Mouse (Mus musculus) MEL (cell line): Measurements from ENCODE around the gene Snd1. TPM values are rescaled to one million over a fixed set of nuclear protein-coding genes. Genes with fewer than 3 reads are reported as not detected.

ENCODE experiments used
- DNase-seq: peaks from one replicate; pipeline ENCODE4 v3.0.0; 2011; ENCODE audit warnings: low read depth, low spot score
- H3K27ac ChIP-seq: 2 replicates; pipeline ENCODE4 v1.5.1; 2012; ENCODE audit warnings: low read depth, mild to moderate bottlenecking, control low read depth, low read length, moderate library complexity; ENCODE audit not compliant: control insufficient read depth
- H3K27me3 ChIP-seq, 2 experiments: fragments of 150-350 bp in 1 of 2; sonication (generic) in 1 of 2; 2 replicates each; pipeline ENCODE4 v1.6.1; 2012; ENCODE audit warnings: low read length in 2 of 2, mild to moderate bottlenecking in 2 of 2, improper control_type of control experiment in 1 of 2, moderate library complexity in 1 of 2; ENCODE audit not compliant: insufficient read depth in 2 of 2, control insufficient read depth in 1 of 2
- H3K36me3 ChIP-seq, 2 experiments: 2 replicates each; pipeline ENCODE4 v1.6.1; 2012 to 2014; ENCODE audit warnings: low read length in 2 of 2, improper control_type of control experiment in 1 of 2, inconsistent platforms in 1 of 2, mild to moderate bottlenecking in 1 of 2; ENCODE audit not compliant: insufficient read depth in 2 of 2, control insufficient read depth in 1 of 2
- H3K4me1 ChIP-seq, 2 experiments: fragments of 150-350 bp in 1 of 2; sonication (generic) in 1 of 2; 2 replicates each; pipeline ENCODE4 v1.6.1; 2012; ENCODE audit warnings: low read length in 2 of 2, improper control_type of control experiment in 1 of 2, mild to moderate bottlenecking in 1 of 2; ENCODE audit not compliant: insufficient read depth in 2 of 2, control insufficient read depth in 1 of 2
- H3K4me3 ChIP-seq, 2 experiments: fragments of 150-350 bp in 1 of 2; sonication (generic) in 1 of 2; 2 replicates each; pipeline ENCODE4 v1.5.1; 2012; ENCODE audit warnings: low read depth in 2 of 2, low read length in 2 of 2, mild to moderate bottlenecking in 2 of 2, moderate library complexity in 2 of 2, control low read depth in 1 of 2, improper control_type of control experiment in 1 of 2; ENCODE audit not compliant: control insufficient read depth in 1 of 2, insufficient read depth in 1 of 2
- H3K79me2 ChIP-seq: 2 replicates; pipeline ENCODE4 v1.6.1; 2012; ENCODE audit warnings: mild to moderate bottlenecking, low read length, moderate library complexity; ENCODE audit not compliant: control insufficient read depth, poor library complexity, insufficient read depth
- H3K9ac ChIP-seq: 2 replicates; pipeline ENCODE4 v1.6.1; 2012; ENCODE audit warnings: low read depth, mild to moderate bottlenecking, control low read depth, low read length, moderate library complexity; ENCODE audit not compliant: control insufficient read depth, poor library complexity, severe bottlenecking
- H3K9me3 ChIP-seq: fragments of 150-350 bp; sonication (generic); replicated peaks from 2 replicates; pipeline ENCODE4 v1.6.1; 2012; ENCODE audit warnings: mild to moderate bottlenecking, low read length, improper control_type of control experiment, moderate library complexity; ENCODE audit not compliant: insufficient read depth
- BHLHE40 ChIP-seq: IDR thresholded peaks from 2 replicates; pipeline ENCODE4 v1.6.1; 2012; ENCODE audit warnings: low read depth, mild to moderate bottlenecking, inconsistent platforms, low read length, improper control_type of control experiment, borderline replicate concordance
- CTCF ChIP-seq, 3 experiments: IDR thresholded peaks in 2 of 3; conservative IDR thresholded peaks in 1 of 3; 2 replicates each; pipeline ENCODE4 v1.5.1; 2011 to 2012; ENCODE audit warnings: low read length in 3 of 3, low read depth in 2 of 3, mild to moderate bottlenecking in 2 of 3, improper control_type of control experiment in 1 of 3, inconsistent platforms in 1 of 3, mixed read lengths in 1 of 3, moderate library complexity in 1 of 3; ENCODE audit not compliant: control insufficient read depth in 1 of 3, insufficient read depth in 1 of 3, poor library complexity in 1 of 3, severe bottlenecking in 1 of 3
- E2F4 ChIP-seq: IDR thresholded peaks from 2 replicates; pipeline ENCODE4 v1.6.1; 2011; ENCODE audit warnings: low read depth, low read length, improper control_type of control experiment, borderline replicate concordance
- ELF1 ChIP-seq: IDR thresholded peaks from 2 replicates; pipeline ENCODE4 v1.6.1; 2014; ENCODE audit warnings: low read depth, mild to moderate bottlenecking, inconsistent platforms, low read length, improper control_type of control experiment, moderate library complexity
- EP300 ChIP-seq, 2 experiments: IDR thresholded peaks; 2 replicates each; pipeline ENCODE4 v1.6.1; 2011; ENCODE audit warnings: improper control_type of control experiment in 2 of 2, low read length in 2 of 2, low read depth in 1 of 2, mild to moderate bottlenecking in 1 of 2
- ETS1 ChIP-seq: IDR thresholded peaks from 2 replicates; pipeline ENCODE4 v1.6.1; 2012; ENCODE audit warnings: low read depth, mild to moderate bottlenecking, inconsistent platforms, low read length, improper control_type of control experiment, moderate library complexity
- GABPA ChIP-seq: IDR thresholded peaks from 2 replicates; pipeline ENCODE4 v1.6.1; 2012; ENCODE audit warnings: low read depth, mild to moderate bottlenecking, inconsistent platforms, low read length, improper control_type of control experiment, moderate library complexity
- GATA1 ChIP-seq: IDR thresholded peaks from 2 replicates; pipeline ENCODE4 v1.6.1; 2011; ENCODE audit warnings: low read depth, low read length, improper control_type of control experiment
- HCFC1 ChIP-seq: IDR thresholded peaks from 2 replicates; pipeline ENCODE4 v1.6.1; 2012; ENCODE audit warnings: low read depth, mild to moderate bottlenecking, inconsistent platforms, low read length, improper control_type of control experiment, moderate library complexity
- KAT2A ChIP-seq: conservative IDR thresholded peaks from 2 replicates; pipeline ENCODE4 v1.6.1; 2012; ENCODE audit warnings: low read depth, low read length, improper control_type of control experiment, inconsistent platforms
- MAFK ChIP-seq: IDR thresholded peaks from 2 replicates; pipeline ENCODE4 v1.6.1; 2011; ENCODE audit warnings: low read depth, mild to moderate bottlenecking, low read length, improper control_type of control experiment, borderline replicate concordance
- MAX ChIP-seq: IDR thresholded peaks from 2 replicates; pipeline ENCODE4 v1.6.1; 2011; ENCODE audit warnings: low read length, improper control_type of control experiment
- MEF2A ChIP-seq: IDR thresholded peaks from 2 replicates; pipeline ENCODE4 v1.6.1; 2014; ENCODE audit warnings: low read depth, mild to moderate bottlenecking, inconsistent platforms, low read length, improper control_type of control experiment; ENCODE audit not compliant: poor library complexity, insufficient replicate concordance, severe bottlenecking; ENCODE audit errors: extremely low read depth
- MYB ChIP-seq: IDR thresholded peaks from 2 replicates; pipeline ENCODE4 v1.6.1; 2011; ENCODE audit warnings: mild to moderate bottlenecking, low read depth, low read length, improper control_type of control experiment
- MYC ChIP-seq: IDR thresholded peaks from 2 replicates; pipeline ENCODE4 v1.6.1; 2011; ENCODE audit warnings: low read depth, mild to moderate bottlenecking, low read length, improper control_type of control experiment, moderate library complexity
- NELFE ChIP-seq: IDR thresholded peaks from 2 replicates; pipeline ENCODE4 v1.6.1; 2011; ENCODE audit warnings: low read depth, low read length, improper control_type of control experiment
- NRF1 ChIP-seq: IDR thresholded peaks from 2 replicates; pipeline ENCODE4 v1.6.1; 2014; ENCODE audit warnings: low read depth, mild to moderate bottlenecking, inconsistent platforms, low read length, improper control_type of control experiment, moderate library complexity; ENCODE audit not compliant: poor library complexity, insufficient read depth, severe bottlenecking
- POLR2A ChIP-seq, 2 experiments: IDR thresholded peaks; 2 replicates each; pipeline ENCODE4 v1.6.1; 2011 to 2012; ENCODE audit warnings: low read length in 2 of 2, mild to moderate bottlenecking in 2 of 2, control low read depth in 1 of 2, improper control_type of control experiment in 1 of 2, low read depth in 1 of 2, moderate library complexity in 1 of 2; ENCODE audit not compliant: control insufficient read depth in 1 of 2, insufficient read depth in 1 of 2, poor library complexity in 1 of 2
- RAD21 ChIP-seq: IDR thresholded peaks from 2 replicates; pipeline ENCODE4 v1.6.1; 2011; ENCODE audit warnings: mild to moderate bottlenecking, low read depth, low read length, improper control_type of control experiment
- RCOR1 ChIP-seq: IDR thresholded peaks from 2 replicates; pipeline ENCODE4 v1.6.1; 2012; ENCODE audit warnings: low read depth, mild to moderate bottlenecking, inconsistent platforms, low read length, improper control_type of control experiment
- SIN3A ChIP-seq: IDR thresholded peaks from 2 replicates; pipeline ENCODE4 v1.6.1; 2012; ENCODE audit warnings: low read length, improper control_type of control experiment, inconsistent platforms
- SMC3 ChIP-seq: IDR thresholded peaks from 2 replicates; pipeline ENCODE4 v1.6.1; 2011; ENCODE audit warnings: low read depth, low read length, improper control_type of control experiment
- TAL1 ChIP-seq: IDR thresholded peaks from 2 replicates; pipeline ENCODE4 v1.6.1; 2012; ENCODE audit warnings: mild to moderate bottlenecking, inconsistent platforms, low read length, moderate library complexity, mixed read lengths
- TBP ChIP-seq: IDR thresholded peaks from 2 replicates; pipeline ENCODE4 v1.8.0; 2011; ENCODE audit warnings: low read depth, low read length, improper control_type of control experiment
- UBTF ChIP-seq: IDR thresholded peaks from 2 replicates; pipeline ENCODE4 v1.6.1; 2012; ENCODE audit warnings: low read depth, mild to moderate bottlenecking, inconsistent platforms, low read length, improper control_type of control experiment, moderate library complexity, borderline replicate concordance; ENCODE audit not compliant: insufficient read depth
- USF1 ChIP-seq: IDR thresholded peaks from 2 replicates; pipeline ENCODE4 v1.6.1; 2014; ENCODE audit warnings: low read depth, mild to moderate bottlenecking, inconsistent platforms, low read length, improper control_type of control experiment, moderate library complexity
- USF2 ChIP-seq, 2 experiments: IDR thresholded peaks; 2 replicates each; pipeline ENCODE4 v1.6.1; 2011 to 2012; ENCODE audit warnings: improper control_type of control experiment in 2 of 2, low read length in 2 of 2, borderline replicate concordance in 1 of 2, inconsistent platforms in 1 of 2, low read depth in 1 of 2, mild to moderate bottlenecking in 1 of 2; ENCODE audit not compliant: insufficient read depth in 1 of 2
- ZMIZ1 ChIP-seq: IDR thresholded peaks from 2 replicates; pipeline ENCODE4 v1.6.1; 2012; ENCODE audit warnings: low read depth, mild to moderate bottlenecking, inconsistent platforms, low read length, improper control_type of control experiment, moderate library complexity
- ZNF384 ChIP-seq: IDR thresholded peaks from 2 replicates; pipeline ENCODE4 v1.6.1; 2012; ENCODE audit warnings: low read depth, mild to moderate bottlenecking, inconsistent platforms, low read length, improper control_type of control experiment
- polyA plus RNA-seq, 2 experiments: library from polyadenylated mRNA; stranded (reverse) in 1 of 2; unstranded in 1 of 2; fragments of >175 nt in 1 of 2; fragments of >200 nt in 1 of 2; gene quantifications; 2 replicates each; pipeline versions ENCODE4 v1.2.1 to v1.2.4; 2012; ENCODE audit warnings: low replicate concordance in 2 of 2, low read depth in 1 of 2; ENCODE audit not compliant: insufficient read length in 2 of 2, insufficient read depth in 1 of 2, missing spikeins in 1 of 2
- total RNA-seq: library from RNA; depleted of rRNA; stranded (reverse); fragments of 300-350 nt; gene quantifications from 2 replicates; pipeline ENCODE4 v1.2.3, GENCODE M21; 2012

Gene Snd1
- total and polyA plus RNA-seq, 3 experiments: 192 to 280 TPM; not detected in 1

- H3K36me3 ChIP-seq: peaks cover 4 to 15% of the 10 kb centered on the region in 2 experiments; a peak in 3 of 4 replicates
- no peak overlapping the region for H3K4me3 ChIP-seq
- TF ChIP-seq NELFE: no peak
- no peak for TF ChIP-seq UBTF
- no peak for TF ChIP-seq ELF1
- no peak for TF ChIP-seq GABPA
- TF ChIP-seq ZNF384: no peak
- no peak for TF ChIP-seq RAD21
- TF ChIP-seq TBP: no peak
- no peak for TF ChIP-seq MAX
- TF ChIP-seq ETS1: no peak
- TF ChIP-seq HCFC1: no peak
- no peak for TF ChIP-seq CTCF (IDR thresholded peaks at IDR 0.05 in 2 of 3, conservative IDR thresholded peaks at IDR 0.05 in 1 of 3; ENCODE audit: control insufficient read depth in 1 of 3, insufficient read depth in 1 of 3, low read depth in 2 of 3, low read length in 3 of 3, poor library complexity in 1 of 3, severe bottlenecking in 1 of 3)
- TF ChIP-seq SMC3: no peak
- TF ChIP-seq EP300 (IDR thresholded peaks at IDR 0.05; ENCODE audit: low read depth in 1 of 2, low read length in 2 of 2): no peak
- no peak for TF ChIP-seq KAT2A
- no peak for TF ChIP-seq POLR2A (IDR thresholded peaks at IDR 0.05; ENCODE audit: control insufficient read depth in 1 of 2, insufficient read depth in 1 of 2, low read depth in 1 of 2, low read length in 2 of 2, poor library complexity in 1 of 2)
- TF ChIP-seq MYC: no peak
- TF ChIP-seq MEF2A: no peak
- no peak for TF ChIP-seq E2F4
- TF ChIP-seq RCOR1: no peak
- no peak for TF ChIP-seq TAL1
- TF ChIP-seq, all 39 proteins: peak for 0
- Histone ChIP-seq H3K79me2 (no peaks in the 10 kb centered on the region), H3K27ac (no peak overlapping the region), H3K9me3 (no peaks in the 10 kb centered on the region), H3K4me1 (peaks cover 4 to 8% of the 10 kb centered on the region in 2 experiments; a peak in 3 of 4 replicates), H3K27me3 (no peaks in the 10 kb centered on the region), H3K9ac (no peak overlapping the region)
- DNase-seq: no peak
Observed at GRCm38 (mm10) chr6:28781696-28782095, 306.8 kb downstream of the Snd1 start.

GRCm38 (mm10) chr6:28783082-28783647 lies 308.2 kb downstream of the Snd1 start:
- H3K36me3 ChIP-seq: peaks cover 5 to 15% of the 10 kb centered on the region in 2 experiments; a peak in 3 of 4 replicates
- peaks cover 4 to 8% of the 10 kb centered on the region in 2 experiments; a peak in 3 of 4 replicates for H3K4me1 ChIP-seq
- H3K79me2 ChIP-seq: no peaks in the 10 kb centered on the region
- no peak for TF ChIP-seq SIN3A
- TF ChIP-seq ZNF384: no peak
- no peak for TF ChIP-seq RCOR1
- TF ChIP-seq E2F4: no peak
- no peak for TF ChIP-seq ELF1
- no peak for TF ChIP-seq TAL1
- no peak for TF ChIP-seq RAD21
- TF ChIP-seq MAFK: no peak
- TF ChIP-seq ZMIZ1: no peak
- TF ChIP-seq MYB: no peak
- no peak for TF ChIP-seq BHLHE40
- TF ChIP-seq NRF1: no peak
- no peak for TF ChIP-seq GATA1
- TF ChIP-seq MAX: no peak
- no peak for TF ChIP-seq USF1
- no peak for TF ChIP-seq USF2 (IDR thresholded peaks at IDR 0.05; ENCODE audit: borderline replicate concordance in 1 of 2, insufficient read depth in 1 of 2, low read depth in 1 of 2, low read length in 2 of 2)
- H3K9me3 ChIP-seq: no peaks in the 10 kb centered on the region
- no peaks in the 10 kb centered on the region for H3K27me3 ChIP-seq
- H3K4me3 ChIP-seq: no peak overlapping the region
- no peak overlapping the region for H3K9ac ChIP-seq
- H3K27ac ChIP-seq: no peak overlapping the region
- no peak for DNase-seq
